Mouse (Mus musculus): ENCODE data around the gene Mettl27. TPM values are rescaled to one million over a fixed set of nuclear protein-coding genes. Genes with fewer than 3 reads are reported as not detected.

The Mettl27 gene
- polyA plus RNA-seq, 1 experiment from 2014 or later, result 10.1 TPM

Other genes with a start within 250 kb of the Mettl27 start
- gene Limk1, start 243.8 kb upstream of the Mettl27 start, polyA plus RNA-seq (2016; fragmentation: Nextera tagmentation; extraction: Ambion mirVana), result 18.8 and 24.3 TPM in 2 replicates
- gene Eln, start 185.0 kb upstream of the Mettl27 start, polyA plus RNA-seq (2016; fragmentation: Nextera tagmentation; extraction: Ambion mirVana), result 6.0 and 6.6 TPM in 2 replicates
- gene Tmem270, start 25.6 kb upstream of the Mettl27 start, polyA plus RNA-seq (2016; fragmentation: Nextera tagmentation; extraction: Ambion mirVana), result not detected in 2 replicates
- 2.6 and 2.7 TPM in 2 replicates for gene Cldn13, start 16.8 kb upstream of the Mettl27 start, polyA plus RNA-seq (2016; fragmentation: Nextera tagmentation; extraction: Ambion mirVana)
- 2.0 and 2.1 TPM in 2 replicates for gene Cldn4, start 14.6 kb downstream of the Mettl27 start, polyA plus RNA-seq (2016; fragmentation: Nextera tagmentation; extraction: Ambion mirVana)
- gene Cldn3, start 53.8 kb downstream of the Mettl27 start, polyA plus RNA-seq (2016; fragmentation: Nextera tagmentation; extraction: Ambion mirVana), result 1.7 and 1.9 TPM in 2 replicates
- 51.6 and 56.3 TPM in 2 replicates for gene Abhd11, start 76.8 kb downstream of the Mettl27 start, polyA plus RNA-seq (2016; fragmentation: Nextera tagmentation; extraction: Ambion mirVana)
- 41.6 and 54.5 TPM in 2 replicates for gene Stx1a, start 91.1 kb downstream of the Mettl27 start, polyA plus RNA-seq (2016; fragmentation: Nextera tagmentation; extraction: Ambion mirVana)
- 30.3 and 32.2 TPM in 2 replicates for gene Dnajc30, start 131.8 kb downstream of the Mettl27 start, polyA plus RNA-seq (2016; fragmentation: Nextera tagmentation; extraction: Ambion mirVana)
- 106 and 112 TPM in 2 replicates for gene Bud23, start 132.6 kb downstream of the Mettl27 start, polyA plus RNA-seq (2016; fragmentation: Nextera tagmentation; extraction: Ambion mirVana)
- 37.0 and 37.8 TPM in 2 replicates for gene Vps37d, start 145.9 kb downstream of the Mettl27 start, polyA plus RNA-seq (2016; fragmentation: Nextera tagmentation; extraction: Ambion mirVana)
- gene Mlxipl, start 157.5 kb downstream of the Mettl27 start, polyA plus RNA-seq (2016; fragmentation: Nextera tagmentation; extraction: Ambion mirVana), result 0.58 and 0.66 TPM in 2 replicates
- gene Tbl2, start 217.3 kb downstream of the Mettl27 start, polyA plus RNA-seq (2016; fragmentation: Nextera tagmentation; extraction: Ambion mirVana), result 23.6 and 23.8 TPM in 2 replicates
- 50.1 and 50.2 TPM in 2 replicates for gene Bcl7b, start 235.9 kb downstream of the Mettl27 start, polyA plus RNA-seq (2016; fragmentation: Nextera tagmentation; extraction: Ambion mirVana)

Measured in neural tube, embryonic 12.5 days (tissue).